Mouse (Mus musculus) thymus, adult 2 months (tissue): ENCODE data around the gene Nploc4.

Experiments
- CTCF ChIP-seq: fragments of 200-500 bp; IDR thresholded peaks from 2 replicates; pipeline ENCODE4 v1.5.1; 2012; ENCODE audit warnings: mild to moderate bottlenecking, control low read depth, low read length, moderate library complexity, borderline replicate concordance; ENCODE audit not compliant: control insufficient read depth, poor library complexity, insufficient read depth; ENCODE audit errors: extremely low read depth
- POLR2A ChIP-seq: fragments of 200-500 bp; IDR thresholded peaks from 2 replicates; pipeline ENCODE4 v1.6.1; 2012; ENCODE audit warnings: mild to moderate bottlenecking, low read length, control low read depth, moderate library complexity; ENCODE audit not compliant: control insufficient read depth, poor library complexity, insufficient read depth; ENCODE audit errors: extremely low read depth

GRCm38 (mm10) chr11:120373025-120373424 lies 64.5 kb downstream of the Nploc4 start:
- TF ChIP-seq CTCF, result no peak
- no peak for TF ChIP-seq POLR2A
